Mouse (Mus musculus): ENCODE results near the gene Egfem1. TPM values are rescaled to one million over a fixed set of nuclear protein-coding genes. Genes with fewer than 3 reads are reported as not detected.

Gene Egfem1
- 0.80 and 1.2 TPM in 2 replicates for polyA plus RNA-seq (2012; rRNA removed)

DNA sequence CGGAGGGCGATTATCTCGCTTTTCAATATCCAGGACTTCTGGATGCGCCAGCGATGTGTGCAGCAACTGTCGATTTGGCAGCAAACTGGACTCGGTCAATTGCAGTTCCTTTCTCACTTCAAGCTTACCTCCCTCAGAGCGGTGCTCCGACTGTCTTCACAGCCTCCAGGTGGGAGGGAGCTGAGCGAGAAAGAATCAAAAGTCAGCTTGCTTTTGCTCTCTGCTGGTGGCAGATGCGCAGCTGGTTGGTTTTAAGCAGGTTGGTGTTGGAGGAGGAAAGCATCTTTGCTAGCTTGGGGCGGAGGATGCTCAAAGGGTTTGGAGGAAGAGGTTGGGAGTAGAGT lies at the start of gene Egfem1:
Gene Egfem1 (plus strand): TSS at position 72 of the 344 bp plus-strand sequence.
- peak within 1 kb of the TSS; percentile 41 for H3K4me3 ChIP-seq (replicated peaks; ENCODE audit: extremely low read depth, low read depth, low read length)
- WGBS, result 12% methylated on average over 12 of the region's 12 CpGs
- TF ChIP-seq CTCF (IDR thresholded peaks at IDR 0.05; ENCODE audit: insufficient read depth, low read length) (no peak), POLR2A (IDR thresholded peaks at IDR 0.05; ENCODE audit: borderline replicate concordance, extremely low read depth, low read depth, low read length) (no peak)
- DNase-seq, result no peak
- no peaks in the 10 kb centered on the region; the same call in 1 of the 2 replicates for H3K4me1 ChIP-seq (ENCODE audit: control insufficient read depth, insufficient read depth, low read length)

DNA sequence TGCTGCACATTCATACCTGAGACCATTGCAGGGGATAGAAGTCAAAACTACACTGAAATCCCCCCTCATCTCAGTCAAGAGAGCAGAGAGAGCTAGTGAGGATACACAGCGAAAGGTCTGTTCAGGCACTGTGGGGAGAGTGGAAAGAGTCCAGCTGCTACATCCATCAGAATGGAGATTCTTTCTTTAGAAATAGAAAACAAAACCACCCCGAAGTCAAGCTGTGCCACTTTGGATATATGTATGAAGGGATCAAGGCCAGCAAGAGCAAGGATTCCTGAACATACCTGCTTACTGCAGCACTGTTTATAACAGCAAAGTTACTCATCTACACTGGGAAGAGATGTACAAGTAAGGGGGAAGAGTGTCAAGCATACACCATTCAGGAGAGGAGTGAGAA lies 48.7 kb upstream of the Egfem1 start:
- 74% methylated on average over 2 of the region's 2 CpGs for WGBS
- DNase-seq, result no peak
- H3K4me3 ChIP-seq (replicated peaks; ENCODE audit: extremely low read depth, low read depth, low read length), result no peak overlapping the region
- TF ChIP-seq CTCF (IDR thresholded peaks at IDR 0.05; ENCODE audit: insufficient read depth, low read length), result no peak
- no peak for TF ChIP-seq POLR2A (IDR thresholded peaks at IDR 0.05; ENCODE audit: borderline replicate concordance, extremely low read depth, low read depth, low read length)
- H3K4me1 ChIP-seq (ENCODE audit: control insufficient read depth, insufficient read depth, low read length), result no peaks in the 10 kb centered on the region

DNA sequence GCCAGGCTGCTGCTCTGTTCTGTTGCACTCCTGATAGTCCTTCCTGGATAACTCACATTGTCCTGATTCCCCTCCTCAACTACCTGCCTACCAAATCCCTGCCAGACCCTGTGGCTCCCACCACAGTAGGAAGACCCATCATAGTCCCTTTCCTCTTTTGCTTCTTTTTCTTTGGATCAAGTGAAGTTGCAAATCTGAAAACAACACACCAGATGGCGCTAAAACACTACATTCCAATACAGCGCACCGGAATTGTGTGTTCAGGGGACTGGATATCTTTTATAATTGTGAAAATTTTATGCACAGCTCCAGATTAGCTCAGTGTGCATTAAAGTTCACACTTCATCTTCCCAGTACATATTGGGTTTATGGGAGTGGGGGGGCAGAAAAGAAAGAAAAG lies 45.7 kb upstream of the Egfem1 start:
- TF ChIP-seq CTCF (IDR thresholded peaks at IDR 0.05; ENCODE audit: insufficient read depth, low read length) (0 out of 2 replicates have a peak, but pooled peaks have one; percentile 6), POLR2A (IDR thresholded peaks at IDR 0.05; ENCODE audit: borderline replicate concordance, extremely low read depth, low read depth, low read length) (no peak)
- 0% methylated on average over 3 of the region's 3 CpGs for WGBS
- DNase-seq, result no peak
- H3K4me1 ChIP-seq (ENCODE audit: control insufficient read depth, insufficient read depth, low read length), result no peaks in the 10 kb centered on the region
- H3K4me3 ChIP-seq (replicated peaks; ENCODE audit: extremely low read depth, low read depth, low read length), result no peak overlapping the region

DNA sequence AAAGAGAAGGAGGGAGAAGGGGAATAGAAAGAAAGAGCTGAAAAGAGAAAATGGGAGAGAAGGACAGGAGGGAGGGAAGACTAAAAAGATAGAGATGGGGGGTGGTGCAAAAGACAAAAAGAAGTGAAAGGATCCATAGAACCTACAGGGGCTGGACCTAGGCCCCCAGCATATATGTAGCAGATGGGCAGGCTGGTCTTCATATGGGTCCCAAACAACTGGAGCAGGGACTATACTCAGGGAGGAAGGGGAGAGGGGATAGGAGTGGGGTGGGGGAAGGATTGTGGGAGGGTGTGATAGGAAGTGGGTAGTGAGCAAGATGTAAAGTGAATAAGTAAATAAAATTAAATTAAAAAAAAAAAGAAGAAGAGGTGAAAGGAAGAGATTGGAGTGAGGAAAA lies 45.2 kb upstream of the Egfem1 start:
- H3K4me1 ChIP-seq (ENCODE audit: control insufficient read depth, insufficient read depth, low read length), result no peaks in the 10 kb centered on the region
- no peak for DNase-seq
- no peak for TF ChIP-seq CTCF (IDR thresholded peaks at IDR 0.05; ENCODE audit: insufficient read depth, low read length)
- no peak for TF ChIP-seq POLR2A (IDR thresholded peaks at IDR 0.05; ENCODE audit: borderline replicate concordance, extremely low read depth, low read depth, low read length)
- H3K4me3 ChIP-seq (replicated peaks; ENCODE audit: extremely low read depth, low read depth, low read length), result no peak overlapping the region

DNA sequence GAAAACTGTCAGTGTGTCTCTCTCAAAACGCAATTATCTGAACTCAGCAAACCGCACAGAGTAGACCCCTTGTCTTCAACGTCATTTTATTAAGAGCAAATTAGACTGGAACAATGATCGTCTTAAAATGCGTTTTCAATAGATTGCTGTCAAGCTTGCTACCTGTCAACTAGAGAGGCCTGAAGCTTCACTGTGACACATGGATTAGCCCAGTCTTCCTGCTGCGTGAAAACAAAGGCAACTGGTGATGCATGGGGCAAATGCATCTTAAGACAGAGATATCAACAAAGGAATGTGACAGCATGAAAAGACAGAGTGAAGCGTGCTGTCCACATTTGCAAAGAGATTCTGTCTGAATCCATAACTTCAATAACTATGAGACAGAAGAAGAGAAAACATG lies 41.8 kb upstream of the Egfem1 start:
- WGBS, result 91% methylated on average over 7 of the region's 7 CpGs
- DNase-seq, result no peak
- no peak for TF ChIP-seq POLR2A (IDR thresholded peaks at IDR 0.05; ENCODE audit: borderline replicate concordance, extremely low read depth, low read depth, low read length)
- no peak for TF ChIP-seq CTCF (IDR thresholded peaks at IDR 0.05; ENCODE audit: insufficient read depth, low read length)
- Histone ChIP-seq H3K4me3 (replicated peaks; ENCODE audit: extremely low read depth, low read depth, low read length) (no peak overlapping the region), H3K4me1 (ENCODE audit: control insufficient read depth, insufficient read depth, low read length) (no peaks in the 10 kb centered on the region)

DNA sequence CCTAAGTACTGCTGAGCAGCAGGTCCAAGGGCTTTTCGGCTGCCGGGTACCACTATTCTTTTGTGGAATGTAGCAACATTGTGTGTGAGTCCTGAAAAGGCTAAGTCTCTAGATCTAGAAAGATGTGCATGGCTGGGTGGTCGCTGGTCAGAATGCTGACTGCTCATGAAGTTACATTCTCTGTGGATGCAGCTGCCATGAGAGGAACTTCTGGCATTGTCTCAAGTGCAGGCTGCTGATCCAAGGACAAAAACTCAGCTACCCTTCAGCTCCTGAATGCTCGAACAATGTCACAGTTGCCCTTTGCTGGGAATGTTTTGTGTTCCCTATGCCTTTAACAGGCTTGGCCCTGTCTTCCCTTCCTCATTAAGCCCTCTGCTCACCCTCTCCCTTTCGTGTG lies 35.5 kb upstream of the Egfem1 start:
- TF ChIP-seq CTCF (IDR thresholded peaks at IDR 0.05; ENCODE audit: insufficient read depth, low read length), result no peak
- TF ChIP-seq POLR2A (IDR thresholded peaks at IDR 0.05; ENCODE audit: borderline replicate concordance, extremely low read depth, low read depth, low read length), result no peak
- Histone ChIP-seq H3K4me3 (replicated peaks; ENCODE audit: extremely low read depth, low read depth, low read length) (no peak overlapping the region), H3K4me1 (ENCODE audit: control insufficient read depth, insufficient read depth, low read length) (no peaks in the 10 kb centered on the region)
- 74% methylated on average over 5 of the region's 5 CpGs for WGBS
- DNase-seq, result no peak

DNA sequence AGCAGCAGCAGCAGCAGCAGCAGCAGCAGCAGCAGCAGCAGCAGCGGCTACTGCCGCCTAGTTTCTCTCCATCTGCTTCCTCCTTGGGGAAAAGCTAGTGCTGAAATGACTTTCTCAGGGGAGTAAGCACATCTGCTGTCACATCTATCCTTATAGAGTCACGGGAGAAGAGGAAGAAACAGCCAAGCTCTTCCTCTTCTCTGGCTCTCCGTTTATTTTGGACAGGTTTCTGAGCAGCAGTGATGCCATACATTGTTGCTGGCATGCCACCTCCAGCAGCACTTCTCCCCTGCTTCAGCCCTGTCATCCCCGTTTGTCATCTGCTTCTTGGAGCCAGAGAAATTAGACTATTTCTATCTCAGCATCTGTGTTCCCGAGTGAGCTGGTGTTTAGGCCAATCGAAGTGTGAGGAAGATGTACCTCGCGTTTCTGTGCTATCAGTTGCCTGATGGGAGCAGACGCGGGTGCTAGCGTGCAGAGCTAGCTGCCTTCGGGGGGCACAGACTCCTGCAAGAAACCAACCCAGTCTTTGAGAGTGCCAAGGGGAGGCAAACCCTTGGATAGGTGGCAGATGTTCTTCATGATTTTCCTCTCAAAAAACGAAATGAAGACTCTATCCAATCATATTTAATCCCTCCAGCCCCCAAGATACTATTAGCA lies 34.4 kb upstream of the Egfem1 start:
- H3K4me1 ChIP-seq (ENCODE audit: control insufficient read depth, insufficient read depth, low read length), result no peaks in the 10 kb centered on the region
- DNase-seq, result no peak
- H3K4me3 ChIP-seq (replicated peaks; ENCODE audit: extremely low read depth, low read depth, low read length), result no peak overlapping the region
- TF ChIP-seq CTCF (IDR thresholded peaks at IDR 0.05; ENCODE audit: insufficient read depth, low read length), result no peak
- TF ChIP-seq POLR2A (IDR thresholded peaks at IDR 0.05; ENCODE audit: borderline replicate concordance, extremely low read depth, low read depth, low read length), result no peak
- 60% methylated on average over 14 of the region's 14 CpGs for WGBS

DNA sequence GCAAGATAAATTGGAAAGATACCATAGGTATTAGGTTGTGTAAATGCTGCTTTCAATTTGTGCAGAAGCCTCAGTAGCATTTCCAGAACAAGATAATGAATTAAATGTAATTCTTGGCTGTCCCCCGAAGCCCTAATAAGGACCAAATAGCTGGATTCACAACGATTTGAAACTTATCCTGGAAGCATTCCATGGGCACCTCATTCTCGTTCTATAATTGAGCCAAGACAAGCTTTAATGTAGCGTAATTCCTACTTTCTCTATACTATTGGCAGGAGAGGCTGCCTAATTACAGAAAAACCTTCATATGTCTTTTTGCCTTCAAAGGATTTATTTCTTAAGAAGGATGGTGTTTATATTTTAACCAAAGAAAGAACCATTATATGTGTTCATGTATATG lies 18.7 kb upstream of the Egfem1 start:
- Histone ChIP-seq H3K4me3 (replicated peaks; ENCODE audit: extremely low read depth, low read depth, low read length) (no peak overlapping the region), H3K4me1 (ENCODE audit: control insufficient read depth, insufficient read depth, low read length) (no peaks in the 10 kb centered on the region)
- no peak for TF ChIP-seq CTCF (IDR thresholded peaks at IDR 0.05; ENCODE audit: insufficient read depth, low read length)
- TF ChIP-seq POLR2A (IDR thresholded peaks at IDR 0.05; ENCODE audit: borderline replicate concordance, extremely low read depth, low read depth, low read length), result no peak
- WGBS, result 67% methylated on average over 4 of the region's 4 CpGs
- no peak for DNase-seq

DNA sequence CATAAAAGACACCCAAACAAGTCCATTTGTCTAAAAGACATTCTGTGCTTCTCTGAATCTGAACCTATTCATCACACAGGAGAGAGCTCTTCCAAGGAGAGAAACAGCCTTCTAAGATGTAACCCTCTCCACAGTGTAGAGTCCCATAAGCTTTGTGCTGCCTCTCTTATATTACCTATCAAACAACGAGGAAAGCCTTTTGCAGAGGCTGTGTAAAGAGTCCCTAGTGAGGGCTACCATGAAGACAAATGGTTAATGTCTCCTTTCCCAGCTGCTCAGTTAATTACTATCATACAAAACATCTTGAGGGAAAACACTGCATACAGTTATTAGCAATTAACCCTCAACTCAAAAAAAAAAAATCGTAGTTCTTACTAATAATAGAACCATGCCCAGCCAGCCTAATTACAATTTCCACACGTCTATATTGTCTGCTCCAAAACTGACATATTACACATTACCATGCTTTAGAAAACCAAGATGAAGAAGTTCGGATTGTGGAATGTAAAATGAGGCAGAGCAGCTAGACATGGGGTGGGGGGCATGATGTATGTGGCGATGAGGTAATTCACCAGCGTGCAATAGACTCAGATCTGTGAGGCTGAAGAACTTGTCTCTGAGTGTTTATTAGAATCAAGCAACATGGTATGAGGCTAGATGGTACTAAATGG lies 13.3 kb upstream of the Egfem1 start:
- no peaks in the 10 kb centered on the region for H3K4me1 ChIP-seq (ENCODE audit: control insufficient read depth, insufficient read depth, low read length)
- DNase-seq, result no peak
- WGBS, result 80% methylated on average over 6 of the region's 6 CpGs
- no peak for TF ChIP-seq CTCF (IDR thresholded peaks at IDR 0.05; ENCODE audit: insufficient read depth, low read length)
- no peak for TF ChIP-seq POLR2A (IDR thresholded peaks at IDR 0.05; ENCODE audit: borderline replicate concordance, extremely low read depth, low read depth, low read length)
- no peak overlapping the region for H3K4me3 ChIP-seq (replicated peaks; ENCODE audit: extremely low read depth, low read depth, low read length)

DNA sequence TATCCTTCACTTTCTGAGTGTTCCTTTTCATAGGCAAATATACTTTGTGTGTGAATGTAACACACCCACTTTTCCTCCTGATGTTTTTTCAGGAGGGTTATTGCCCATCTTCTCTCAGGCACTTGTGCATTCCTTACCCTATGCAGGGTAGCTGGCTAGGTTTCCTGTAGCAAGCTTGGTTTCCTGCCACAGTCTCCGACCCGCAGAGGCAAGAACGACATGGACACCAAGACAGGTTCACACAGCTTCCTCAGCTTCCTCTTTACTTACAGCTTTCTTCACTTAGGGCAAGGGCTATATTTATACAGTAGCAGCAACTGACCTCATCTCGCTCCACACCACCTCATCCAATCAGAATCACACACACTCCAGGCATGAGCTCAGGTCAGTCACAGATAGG lies 10.5 kb upstream of the Egfem1 start:
- WGBS, result 57% methylated on average over 4 of the region's 4 CpGs
- DNase-seq, result no peak
- Histone ChIP-seq H3K4me3 (replicated peaks; ENCODE audit: extremely low read depth, low read depth, low read length) (no peak overlapping the region), H3K4me1 (ENCODE audit: control insufficient read depth, insufficient read depth, low read length) (no peaks in the 10 kb centered on the region)
- TF ChIP-seq CTCF (IDR thresholded peaks at IDR 0.05; ENCODE audit: insufficient read depth, low read length) (no peak), POLR2A (IDR thresholded peaks at IDR 0.05; ENCODE audit: borderline replicate concordance, extremely low read depth, low read depth, low read length) (no peak)

Data from lung, adult 2 months (tissue).